Mouse (Mus musculus) spleen, adult 2 months (tissue): ENCODE data around the gene Shisa2. TPM values are rescaled to one million over a fixed set of nuclear protein-coding genes. Genes with fewer than 3 reads are reported as not detected.
A peak's percentile ranks its signal among the peaks of the same experiment; 100 is the strongest.

Experiments
- DNase-seq, 2 experiments: peaks; one replicate each; pipeline versions ENCODE4 v3.0.0 to v3.0.0-alpha.2; 2012 to 2021; ENCODE audit warnings: low spot score in 2 of 2, low read depth in 1 of 2
- H3K27ac ChIP-seq: fragments of 200-500 bp; 2 replicates; pipeline ENCODE4 v1.5.1; 2012; ENCODE audit warnings: low read length, inconsistent platforms; ENCODE audit not compliant: insufficient read depth
- H3K27me3 ChIP-seq: fragments of 200-500 bp; 2 replicates; pipeline ENCODE4 v1.6.1; 2012; ENCODE audit warnings: mild to moderate bottlenecking, moderate library complexity, low read length, inconsistent platforms; ENCODE audit not compliant: control insufficient read depth, insufficient read depth
- H3K36me3 ChIP-seq: fragments of 200-500 bp; 2 replicates; pipeline ENCODE4 v1.6.1; 2012; ENCODE audit warnings: mild to moderate bottlenecking, low read length, inconsistent platforms; ENCODE audit not compliant: control insufficient read depth, insufficient read depth
- H3K4me1 ChIP-seq: fragments of 200-500 bp; 2 replicates; pipeline ENCODE4 v1.6.1; 2011; ENCODE audit warnings: inconsistent platforms; ENCODE audit not compliant: control insufficient read depth, insufficient read depth, insufficient read length
- H3K4me3 ChIP-seq: fragments of 200-500 bp; 2 replicates; pipeline ENCODE4 v1.5.1; 2011; ENCODE audit warnings: mild to moderate bottlenecking, inconsistent platforms; ENCODE audit not compliant: insufficient read depth, insufficient read length; ENCODE audit errors: extremely low read depth
- CTCF ChIP-seq: fragments of 200-500 bp; IDR thresholded peaks from 2 replicates; pipeline ENCODE4 v1.5.1; 2011; ENCODE audit warnings: mild to moderate bottlenecking, inconsistent platforms; ENCODE audit not compliant: insufficient read depth, insufficient read length, insufficient replicate concordance; ENCODE audit errors: extremely low read depth
- POLR2A ChIP-seq: fragments of 200-500 bp; IDR thresholded peaks from 2 replicates; pipeline ENCODE4 v1.6.1; 2011; ENCODE audit warnings: low read depth, low read length, inconsistent platforms
- WGBS: fragments of 180-500 bp; shearing (Covaris S2); methylation state at CpG from one replicate; pipeline ENCODE4 v1.1.7; 2018; 5-methylcytosine and 5-hydroxymethylcytosine counted together
- polyA plus RNA-seq: library from polyadenylated mRNA; depleted of rRNA; stranded (reverse); fragments of >200 nt; gene quantifications from 2 replicates; pipeline ENCODE4 v1.2.3, GENCODE M21; 2012

The Shisa2 gene
- polyA plus RNA-seq, 1 experiment = 9.9 TPM

- 86% methylated on average over 7 of the region's 7 CpGs for whole genome bisulfite sequencing
- H3K27me3 ChIP-seq = no peaks in the 10 kb centered on the region
- no peaks in the 10 kb centered on the region for H3K36me3 ChIP-seq
- H3K27ac ChIP-seq = no peak overlapping the region
- DNase-seq = no peak
- no peaks in the 10 kb centered on the region for H3K4me1 ChIP-seq
- H3K4me3 ChIP-seq = no peak overlapping the region
- TF ChIP-seq POLR2A (no peak), CTCF (no peak)
These were observed 8.3 kb upstream of the Shisa2 start for GRCm38 (mm10) chr14:59616802-59617201.

- peaks cover 9% of the 10 kb centered on the region for H3K27me3 ChIP-seq
- WGBS = 65% methylated on average over 9 of the region's 9 CpGs
- H3K36me3 ChIP-seq = no peaks in the 10 kb centered on the region
- no peak overlapping the region for H3K4me3 ChIP-seq
- peaks cover 4% of the 10 kb centered on the region; the same call in 1 of the 2 replicates for H3K4me1 ChIP-seq
- no peak for DNase-seq
- no peak overlapping the region for H3K27ac ChIP-seq
- TF ChIP-seq POLR2A (no peak), CTCF (no peak)
These were observed 702 bp upstream of the Shisa2 start for GRCm38 (mm10) chr14:59624326-59624885.

DNA sequence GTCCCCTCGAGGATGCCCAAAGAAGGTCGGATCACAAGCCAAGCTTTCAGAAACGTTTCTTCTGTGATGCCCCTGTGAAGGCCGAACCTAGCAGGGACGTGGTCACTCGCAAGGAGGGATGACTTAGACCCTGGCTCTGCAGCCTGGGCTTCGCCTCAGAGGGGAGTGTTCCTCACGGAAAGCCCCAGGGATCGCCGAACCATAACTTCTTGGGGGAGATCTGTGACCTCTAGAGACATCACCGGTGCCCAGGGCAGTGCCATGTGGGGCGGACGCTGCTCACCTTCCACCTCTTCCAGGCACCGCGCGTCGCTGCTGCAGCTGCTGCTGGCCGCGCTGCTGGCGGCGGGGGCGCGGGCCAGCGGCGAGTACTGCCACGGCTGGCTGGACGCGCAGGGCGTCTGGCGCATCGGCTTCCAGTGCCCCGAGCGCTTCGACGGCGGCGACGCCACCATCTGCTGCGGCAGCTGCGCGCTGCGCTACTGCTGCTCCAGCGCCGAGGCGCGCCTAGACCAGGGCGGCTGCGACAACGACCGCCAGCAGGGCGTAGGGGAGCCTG is 777 bp downstream of the Shisa2 start:
- 2% methylated on average over 51 of the region's 51 CpGs for WGBS
- H3K4me3 ChIP-seq = peak overlapping the region; percentile 38
- no peak for TF ChIP-seq POLR2A
- TF ChIP-seq CTCF = no peak
- peaks cover 4% of the 10 kb centered on the region; the same call in 1 of the 2 replicates for H3K4me1 ChIP-seq
- DNase-seq = no peak
- peaks cover 9% of the 10 kb centered on the region for H3K27me3 ChIP-seq
- H3K27ac ChIP-seq = 0 out of 2 replicates have a peak overlapping the region, but pooled peaks have one; percentile 18
- no peaks in the 10 kb centered on the region for H3K36me3 ChIP-seq

DNA sequence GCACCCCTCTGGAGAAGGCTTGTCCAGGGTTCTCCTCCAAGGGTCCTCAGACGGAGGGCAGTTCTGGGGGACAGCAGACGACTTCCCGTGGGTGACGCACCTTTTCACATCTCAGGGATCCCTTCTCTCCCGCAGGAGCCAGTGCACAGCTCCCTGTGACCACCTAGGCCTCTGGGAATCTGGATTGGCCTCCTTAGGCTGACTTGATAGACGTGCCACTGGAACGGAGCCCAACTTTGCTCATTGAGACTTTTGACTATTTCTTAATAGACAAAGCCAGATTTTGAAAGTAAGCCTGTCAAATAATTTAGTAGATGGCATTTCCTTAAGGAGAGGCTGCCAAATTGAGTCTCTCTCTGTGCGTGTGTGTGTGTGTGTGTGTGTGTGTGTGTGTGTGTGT is 1.6 kb downstream of the Shisa2 start:
- WGBS = 72% methylated on average over 8 of the region's 8 CpGs
- Histone ChIP-seq H3K4me3 (no peak overlapping the region), H3K27ac (no peak overlapping the region), H3K4me1 (peaks cover 4% of the 10 kb centered on the region; the same call in 1 of the 2 replicates), H3K36me3 (no peaks in the 10 kb centered on the region), H3K27me3 (peaks cover 9% of the 10 kb centered on the region)
- TF ChIP-seq CTCF (no peak), POLR2A (no peak)
- DNase-seq = no peak

- Histone ChIP-seq H3K27me3 (peaks cover 9% of the 10 kb centered on the region), H3K36me3 (no peaks in the 10 kb centered on the region), H3K27ac (no peak overlapping the region), H3K4me3 (no peak overlapping the region), H3K4me1 (peaks cover 4% of the 10 kb centered on the region; the same call in 1 of the 2 replicates)
- TF ChIP-seq CTCF = no peak
- DNase-seq = no peak
- 76% methylated on average over 9 of the region's 9 CpGs for WGBS
These were observed 2.1 kb downstream of the Shisa2 start for GRCm38 (mm10) chr14:59627142-59627680.

GRCm38 (mm10) chr14:59627823-59628222 is 2.7 kb downstream of the Shisa2 start:
- no peak overlapping the region for H3K4me3 ChIP-seq
- peaks cover 4% of the 10 kb centered on the region; the same call in 1 of the 2 replicates for H3K4me1 ChIP-seq
- H3K36me3 ChIP-seq = no peaks in the 10 kb centered on the region
- WGBS = 77% methylated on average over 7 of the region's 7 CpGs
- TF ChIP-seq CTCF (no peak), POLR2A (no peak)
- H3K27me3 ChIP-seq = peaks cover 9% of the 10 kb centered on the region
- DNase-seq = no peak
- no peak overlapping the region for H3K27ac ChIP-seq

- 94% methylated on average over 15 of the region's 15 CpGs for WGBS
- no peak for TF ChIP-seq POLR2A
- no peak for TF ChIP-seq CTCF
- H3K4me1 ChIP-seq = peaks cover 4% of the 10 kb centered on the region; the same call in 1 of the 2 replicates
- H3K4me3 ChIP-seq = no peak overlapping the region
- no peak overlapping the region for H3K27ac ChIP-seq
- peaks cover 9% of the 10 kb centered on the region for H3K27me3 ChIP-seq
- no peaks in the 10 kb centered on the region for H3K36me3 ChIP-seq
- no peak for DNase-seq
These were observed 4.2 kb downstream of the Shisa2 start for GRCm38 (mm10) chr14:59629308-59629707.
